Mouse (Mus musculus) lung, postnatal 0 days (tissue): ENCODE measurements around the gene Cysrt1.

ENCODE experiments used
- CTCF ChIP-seq: IDR thresholded peaks from 2 replicates; pipeline ENCODE4 v1.5.1; 2016; ENCODE audit warnings: antibody characterized with exemption, mild to moderate bottlenecking
- EP300 ChIP-seq: IDR thresholded peaks from 2 replicates; pipeline ENCODE4 v1.6.1; 2016; ENCODE audit warnings: antibody characterized with exemption, mild to moderate bottlenecking, control low read depth

DNA sequence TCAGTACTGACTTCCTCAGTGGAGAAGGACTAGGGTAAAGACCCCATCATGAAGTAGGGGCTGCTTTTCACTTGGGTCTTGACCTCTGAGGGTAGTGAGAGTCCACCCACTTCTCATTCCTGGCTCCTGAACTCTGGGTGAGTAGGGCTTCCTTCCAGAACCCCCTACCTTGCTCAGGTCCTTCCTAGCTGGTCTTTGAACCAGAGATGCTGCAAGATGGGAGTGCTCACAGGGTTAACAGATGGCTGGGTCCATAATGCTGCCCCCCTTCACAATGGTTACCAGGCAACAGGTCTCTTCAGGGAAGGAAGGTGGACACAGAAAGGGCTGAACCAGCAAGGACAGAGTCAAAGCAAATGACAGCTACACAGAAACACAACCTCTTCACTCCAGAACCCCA, 23.8 kb downstream of the Cysrt1 start, which contains the start of gene Fam166a:
- TF ChIP-seq CTCF (no peak), EP300 (no peak)
